Mouse (Mus musculus) hindbrain, embryonic 14.5 days (tissue): ENCODE measurements around the gene Pitpnm3. TPM values are rescaled to one million over a fixed set of nuclear protein-coding genes. Genes with fewer than 3 reads are reported as not detected.

ENCODE experiments used
- ATAC-seq: fragments of 200-750 bp; cut with Nextera tagmentation; 2 replicates; pipeline ENCODE4 v1.8.0; 2017; ENCODE audit warnings: moderate number of reproducible peaks, mild to moderate bottlenecking, moderate TSS enrichment, moderate library complexity; ENCODE audit not compliant: low FRiP score
- DNase-seq: peaks from one replicate; pipeline ENCODE4 v3.0.0-alpha.2; 2015; ENCODE audit warnings: low spot score
- H3K27ac ChIP-seq: fragments of 300-500 bp; sonication (generic); 2 replicates; pipeline ENCODE4 v1.5.1; 2014; ENCODE audit warnings: mild to moderate bottlenecking, moderate library complexity
- H3K27me3 ChIP-seq: fragments of 300-500 bp; sonication (generic); 2 replicates; pipeline ENCODE4 v1.6.1; 2014; ENCODE audit warnings: mild to moderate bottlenecking, low read length, mixed read lengths; ENCODE audit not compliant: control insufficient read depth, insufficient read depth
- H3K36me3 ChIP-seq: fragments of 300-500 bp; sonication (generic); replicated peaks from 2 replicates; pipeline ENCODE4 v1.6.1; 2014; ENCODE audit not compliant: control insufficient read depth, insufficient read depth
- H3K4me1 ChIP-seq: fragments of 300-500 bp; sonication (generic); replicated peaks from 2 replicates; pipeline ENCODE4 v1.6.1; 2014; ENCODE audit warnings: antibody characterized with exemption, low read length, mixed read lengths; ENCODE audit not compliant: control insufficient read depth, insufficient read depth
- H3K4me2 ChIP-seq: fragments of 300-500 bp; sonication (generic); replicated peaks from 2 replicates; pipeline ENCODE4 v1.6.1; 2014; ENCODE audit warnings: mild to moderate bottlenecking, moderate library complexity
- H3K4me3 ChIP-seq: fragments of 300-500 bp; sonication (generic); replicated peaks from 2 replicates; pipeline ENCODE4 v1.5.1; 2014; ENCODE audit warnings: mild to moderate bottlenecking, low read length
- H3K9ac ChIP-seq: fragments of 300-500 bp; sonication (generic); 2 replicates; pipeline ENCODE4 v1.6.1; 2014
- H3K9me3 ChIP-seq: fragments of 300-500 bp; sonication (generic); 2 replicates; pipeline ENCODE4 v1.6.1; 2016; ENCODE audit warnings: low read length; ENCODE audit not compliant: control insufficient read depth
- WGBS: fragments of 180-500 bp; shearing (Covaris S2); extraction: QIAGEN DNeasy Blood & Tissue Kit; methylation state at CpG from one replicate; pipeline ENCODE4 v1.1.7; 2014; 5-methylcytosine and 5-hydroxymethylcytosine counted together
- polyA plus RNA-seq: library from polyadenylated mRNA; unstranded; fragments of >200 nt; fragmentation: Nextera tagmentation; extraction: Ambion mirVana; gene quantifications from 2 replicates; pipeline ENCODE4 v1.2.1, GENCODE M21; 2014

Pitpnm3 gene
- polyA plus RNA-seq, 1 experiment from 2014 or later = 4.9 TPM

DNA sequence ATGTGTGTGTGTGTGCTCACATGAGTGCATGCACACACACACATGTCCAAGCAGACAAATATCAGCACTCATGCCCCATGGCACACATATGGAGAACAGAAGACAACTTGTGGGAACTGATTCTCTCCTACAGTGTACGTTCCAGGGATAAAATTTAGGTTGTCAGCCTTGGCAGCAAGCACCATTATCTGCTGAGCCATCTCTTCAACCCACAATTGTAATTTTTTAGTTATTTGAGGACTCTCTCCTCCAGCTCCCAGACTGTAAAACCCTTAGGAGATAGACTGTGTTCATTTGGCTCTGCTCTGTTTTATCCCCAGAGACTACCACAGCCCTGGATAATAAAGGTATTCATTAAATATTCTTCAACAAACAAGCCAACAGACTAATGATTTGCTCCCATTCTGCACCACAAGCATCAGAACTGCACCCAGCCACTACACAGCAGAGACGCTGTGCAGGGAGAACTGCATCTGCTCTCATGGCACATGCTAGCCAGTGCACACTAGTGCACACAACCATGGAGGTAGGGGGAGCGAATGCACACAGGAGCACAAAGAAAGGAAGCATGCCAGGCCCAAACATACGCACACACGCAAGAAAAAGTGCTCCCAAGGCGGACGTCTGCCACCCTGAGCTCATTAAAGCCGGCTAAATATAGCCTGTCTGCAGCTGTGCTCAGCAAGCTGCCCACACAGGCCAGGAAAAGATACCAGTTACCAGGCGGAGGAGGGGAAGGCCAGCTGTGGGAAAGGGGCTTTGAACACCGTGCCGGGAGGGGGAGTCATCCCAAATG, 49.1 kb downstream of the Pitpnm3 start:
- H3K4me3 ChIP-seq = no peak overlapping the region
- no peaks in the 10 kb centered on the region for H3K36me3 ChIP-seq
- no peaks in the 10 kb centered on the region for H3K9me3 ChIP-seq
- 30% methylated on average over 11 of the region's 11 CpGs for WGBS
- DNase-seq (peak; percentile 59), ATAC-seq (peak; percentile 84; the same call in 1 of the 2 replicates)
- peak overlapping the region; percentile 28; the same call in 1 of the 2 replicates for H3K9ac ChIP-seq
- peak overlapping the region; percentile 89 for H3K27ac ChIP-seq
- H3K4me2 ChIP-seq = no peak overlapping the region
- H3K27me3 ChIP-seq = no peaks in the 10 kb centered on the region
- peaks cover 14% of the 10 kb centered on the region for H3K4me1 ChIP-seq

DNA sequence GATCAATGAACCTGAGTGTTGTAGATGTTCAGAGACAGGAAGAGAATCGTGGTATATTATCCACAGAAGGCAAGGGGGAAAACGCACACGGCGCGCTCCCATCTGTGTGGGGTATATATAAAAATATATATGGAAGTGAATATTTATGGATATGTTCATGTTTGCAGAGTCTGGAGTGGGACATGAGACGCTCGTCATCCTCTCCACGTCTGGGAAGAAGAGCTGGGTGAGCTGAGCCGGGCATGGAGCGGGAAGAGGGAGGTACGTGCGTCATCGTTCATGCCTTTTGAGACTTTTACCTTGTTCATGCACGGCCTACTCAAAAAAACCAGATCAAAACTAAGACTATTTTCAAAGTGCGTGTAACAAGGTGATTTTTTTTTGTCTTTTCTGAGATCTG, 51.2 kb downstream of the Pitpnm3 start:
- WGBS = 95% methylated on average over 15 of the region's 15 CpGs

DNA sequence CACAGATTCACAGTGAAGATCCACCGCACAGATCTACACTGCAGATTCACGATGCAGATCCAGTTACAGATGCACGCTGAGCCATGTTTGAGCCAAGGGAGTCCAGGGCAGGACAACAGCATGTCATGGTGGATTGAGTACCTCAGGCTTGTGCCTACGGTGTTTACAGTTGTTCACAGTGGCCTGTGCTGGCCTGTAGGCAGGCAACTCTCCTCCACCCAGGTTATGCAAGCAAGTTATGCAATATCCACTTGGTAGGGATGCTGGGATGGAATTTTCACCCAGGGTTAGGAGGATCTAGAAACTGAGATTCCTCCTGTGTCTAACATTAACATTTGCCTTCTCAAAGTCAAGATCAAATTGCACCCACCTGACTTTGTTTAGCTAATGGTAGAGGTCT, 53.0 kb downstream of the Pitpnm3 start:
- H3K9ac ChIP-seq = no peak overlapping the region
- peaks cover 14% of the 10 kb centered on the region for H3K4me1 ChIP-seq
- DNase-seq (no peak), ATAC-seq (no peak)
- WGBS = 96% methylated on average over 4 of the region's 4 CpGs
- H3K27me3 ChIP-seq = no peaks in the 10 kb centered on the region
- H3K36me3 ChIP-seq = no peaks in the 10 kb centered on the region
- no peak overlapping the region for H3K27ac ChIP-seq
- no peak overlapping the region for H3K4me3 ChIP-seq
- H3K9me3 ChIP-seq = no peaks in the 10 kb centered on the region
- H3K4me2 ChIP-seq = no peak overlapping the region

More for the DNA sequence above, 51.2 kb downstream of the Pitpnm3 start:
- DNase-seq (no peak), ATAC-seq (no peak)
- peaks cover 14% of the 10 kb centered on the region for H3K4me1 ChIP-seq
- H3K4me3 ChIP-seq = no peak overlapping the region
- no peak overlapping the region for H3K4me2 ChIP-seq
- H3K27me3 ChIP-seq = no peaks in the 10 kb centered on the region
- no peaks in the 10 kb centered on the region for H3K9me3 ChIP-seq
- no peaks in the 10 kb centered on the region for H3K36me3 ChIP-seq
- no peak overlapping the region for H3K27ac ChIP-seq
- no peak overlapping the region for H3K9ac ChIP-seq

DNA sequence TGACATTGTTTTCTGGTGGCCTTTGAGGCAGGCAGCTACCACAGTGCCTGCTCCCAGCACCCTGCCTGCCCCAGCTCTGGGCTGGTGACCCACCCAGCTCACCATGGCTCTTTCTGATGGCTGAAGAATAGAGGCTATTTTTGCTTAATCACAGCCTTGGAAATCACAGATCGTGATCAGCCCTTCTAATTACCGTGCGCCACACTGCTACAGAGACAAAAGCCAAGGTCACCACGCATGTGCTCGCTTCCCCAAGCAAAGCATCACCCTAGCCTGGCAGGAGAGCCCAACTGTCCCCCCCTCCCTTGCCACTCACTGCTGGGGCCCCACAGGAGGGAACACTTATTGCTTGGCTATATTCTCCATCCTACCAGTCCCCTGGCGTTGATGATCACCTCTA, 55.1 kb downstream of the Pitpnm3 start:
- Histone ChIP-seq H3K9me3 (no peaks in the 10 kb centered on the region), H3K4me1 (no peaks in the 10 kb centered on the region), H3K4me2 (no peak overlapping the region), H3K27me3 (no peaks in the 10 kb centered on the region), H3K4me3 (no peak overlapping the region), H3K27ac (no peak overlapping the region), H3K9ac (no peak overlapping the region), H3K36me3 (no peaks in the 10 kb centered on the region)
- DNase-seq = no peak
- 55% methylated on average over 6 of the region's 6 CpGs for WGBS
- no peak for ATAC-seq

DNA sequence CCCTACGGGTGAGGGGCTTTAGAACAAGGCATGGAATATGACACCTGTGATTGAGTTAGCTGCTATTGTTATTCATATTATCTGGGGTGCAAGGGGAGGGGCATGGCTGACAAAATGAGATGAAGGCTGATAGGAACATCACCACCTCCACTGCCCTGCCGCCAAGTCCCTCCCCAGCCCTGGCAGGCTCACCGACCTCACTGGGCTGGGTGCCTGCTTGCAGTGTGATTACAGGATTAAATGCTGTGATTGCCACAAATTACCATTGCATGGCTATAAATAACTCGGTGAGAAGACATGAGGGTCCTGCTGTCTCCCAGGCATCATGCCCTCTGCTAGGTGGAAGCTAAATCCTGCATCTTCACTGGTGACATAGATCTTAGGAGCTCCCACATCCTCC, 56.9 kb downstream of the Pitpnm3 start:
- Histone ChIP-seq H3K27ac (no peak overlapping the region), H3K4me1 (no peaks in the 10 kb centered on the region), H3K27me3 (no peaks in the 10 kb centered on the region), H3K9ac (no peak overlapping the region), H3K4me3 (no peak overlapping the region), H3K9me3 (no peaks in the 10 kb centered on the region), H3K4me2 (no peak overlapping the region), H3K36me3 (no peaks in the 10 kb centered on the region)
- no peak for ATAC-seq
- no peak for DNase-seq
- WGBS = 40% methylated on average over 4 of the region's 4 CpGs

DNA sequence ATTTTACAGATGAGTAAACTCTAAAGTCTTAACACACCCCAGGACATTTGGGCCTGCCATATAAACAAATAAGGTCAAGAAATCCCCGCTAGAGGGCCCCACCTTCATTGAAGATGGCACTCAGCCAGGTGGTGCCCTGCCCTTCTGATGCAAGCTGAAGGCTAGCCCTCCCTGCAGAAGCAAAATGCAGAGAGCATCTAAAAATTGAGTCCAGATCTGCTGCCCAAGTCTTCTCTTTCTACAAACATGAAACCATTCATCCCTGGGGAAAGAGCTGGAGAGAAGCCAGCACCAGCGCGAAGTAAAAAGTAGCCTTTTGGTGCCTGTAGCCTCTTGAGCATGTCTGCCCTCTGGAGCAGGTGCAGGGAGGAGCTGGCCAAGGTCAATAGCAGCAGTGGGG, 57.5 kb downstream of the Pitpnm3 start:
- Histone ChIP-seq H3K9me3 (no peaks in the 10 kb centered on the region), H3K36me3 (no peaks in the 10 kb centered on the region), H3K4me2 (no peak overlapping the region), H3K4me1 (no peaks in the 10 kb centered on the region), H3K4me3 (no peak overlapping the region), H3K27me3 (no peaks in the 10 kb centered on the region), H3K9ac (no peak overlapping the region), H3K27ac (no peak overlapping the region)
- no peak for DNase-seq
- ATAC-seq = no peak
- 45% methylated on average over 3 of the region's 3 CpGs for WGBS

DNA sequence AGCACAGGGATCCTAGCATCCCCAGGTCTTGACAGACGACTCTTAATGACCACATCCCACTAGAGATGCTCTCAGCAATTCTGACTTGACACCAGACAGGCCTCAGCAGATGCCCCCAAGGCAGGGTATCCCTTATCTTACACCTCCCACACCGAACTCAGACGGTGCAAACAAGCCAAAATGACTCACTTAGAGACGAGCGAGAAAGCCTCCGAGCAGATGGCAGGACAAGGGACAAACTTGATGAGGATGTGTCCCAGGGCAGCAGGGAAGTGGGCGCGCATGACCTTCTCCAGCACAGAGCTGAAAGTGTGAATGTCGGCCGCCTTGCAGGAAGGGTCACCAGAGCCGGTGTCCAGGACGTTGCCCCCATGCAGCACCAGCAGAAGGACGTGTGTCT, 61.3 kb downstream of the Pitpnm3 start:
- H3K4me1 ChIP-seq = 0 out of 2 replicates have a peak, but pooled peaks cover 4% of the 10 kb centered on the region
- H3K9me3 ChIP-seq = no peaks in the 10 kb centered on the region
- ATAC-seq = no peak
- no peak for DNase-seq
- no peaks in the 10 kb centered on the region for H3K27me3 ChIP-seq
- H3K36me3 ChIP-seq = no peaks in the 10 kb centered on the region
- no peak overlapping the region for H3K27ac ChIP-seq
- no peak overlapping the region for H3K4me3 ChIP-seq
- WGBS = 83% methylated on average over 13 of the region's 13 CpGs
- H3K9ac ChIP-seq = no peak overlapping the region
- no peak overlapping the region for H3K4me2 ChIP-seq

DNA sequence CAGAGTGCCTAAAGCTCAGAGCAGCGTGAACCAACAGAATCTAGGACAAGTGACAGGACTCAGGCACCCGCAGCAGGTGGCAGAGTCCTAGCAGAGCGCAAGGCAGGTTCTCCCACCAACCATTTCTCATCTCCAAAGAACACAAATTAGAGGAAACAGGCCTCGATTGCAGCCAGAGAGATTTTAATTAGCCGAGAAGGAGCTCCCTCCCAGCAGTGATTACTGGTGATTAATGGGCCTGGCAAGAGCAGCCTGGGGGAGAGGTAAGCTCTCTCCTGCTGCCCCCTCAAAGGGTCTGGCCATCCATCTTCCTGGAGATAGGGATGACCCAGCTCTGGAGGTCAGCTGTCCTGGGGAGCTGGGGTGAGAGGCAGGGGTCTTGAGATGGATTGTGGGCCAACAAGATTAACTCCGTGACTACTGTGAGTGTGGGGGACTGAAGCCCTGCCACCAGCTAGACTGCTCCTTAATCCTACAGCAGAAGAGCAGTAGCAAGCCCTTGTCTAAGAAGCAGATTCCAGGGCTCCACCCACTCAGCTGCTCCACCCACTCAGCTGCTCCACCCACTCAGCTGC, 63.2 kb downstream of the Pitpnm3 start:
- Histone ChIP-seq H3K27me3 (no peaks in the 10 kb centered on the region), H3K36me3 (no peaks in the 10 kb centered on the region), H3K27ac (no peak overlapping the region), H3K4me2 (no peak overlapping the region), H3K9me3 (no peaks in the 10 kb centered on the region), H3K4me1 (0 out of 2 replicates have a peak, but pooled peaks cover 8% of the 10 kb centered on the region), H3K4me3 (no peak overlapping the region), H3K9ac (no peak overlapping the region)
- DNase-seq (no peak), ATAC-seq (no peak)
- WGBS = 44% methylated on average over 6 of the region's 6 CpGs

DNA sequence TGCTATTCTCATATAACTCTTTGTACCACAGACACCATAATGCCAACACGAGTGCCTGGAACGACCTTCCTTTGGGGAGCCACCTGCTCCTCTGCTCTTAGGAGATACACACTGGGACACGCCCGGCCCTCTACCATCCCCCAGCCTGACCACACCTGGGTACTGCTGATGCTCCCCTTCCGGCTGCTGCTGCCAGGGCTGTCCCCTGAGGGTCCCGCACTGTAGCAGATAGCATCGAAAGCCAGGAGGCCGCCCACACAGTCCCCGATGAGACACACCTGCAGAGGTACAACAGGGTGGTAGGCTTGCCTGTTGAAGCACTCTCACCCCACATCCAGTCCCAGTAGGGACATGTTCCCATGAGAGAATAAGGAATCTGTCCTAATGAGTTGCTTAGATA, 64.8 kb downstream of the Pitpnm3 start:
- WGBS = 77% methylated on average over 9 of the region's 9 CpGs
- no peaks in the 10 kb centered on the region for H3K27me3 ChIP-seq

More for the DNA sequence above, 64.8 kb downstream of the Pitpnm3 start:
- H3K36me3 ChIP-seq = no peaks in the 10 kb centered on the region
- DNase-seq (no peak), ATAC-seq (no peak)
- no peak overlapping the region for H3K4me3 ChIP-seq
- 0 out of 2 replicates have a peak, but pooled peaks cover 8% of the 10 kb centered on the region for H3K4me1 ChIP-seq
- no peaks in the 10 kb centered on the region for H3K9me3 ChIP-seq
- H3K4me2 ChIP-seq = no peak overlapping the region
- no peak overlapping the region for H3K9ac ChIP-seq
- H3K27ac ChIP-seq = no peak overlapping the region
